Mouse (Mus musculus): Measurements from ENCODE around the gene Hdac7.

- TF ChIP-seq NELFE (IDR thresholded peaks at IDR 0.05; ENCODE audit: low read depth, low read length) = no peak
- TF ChIP-seq EP300 (IDR thresholded peaks at IDR 0.05; ENCODE audit: low read length) = no peak
- TF ChIP-seq CTCF (conservative IDR thresholded peaks at IDR 0.05 in 1 of 2, IDR thresholded peaks at IDR 0.05 in 1 of 2; ENCODE audit: low read depth in 2 of 2, low read length in 2 of 2) = no peak
- no peak for TF ChIP-seq ELF1 (IDR thresholded peaks at IDR 0.05; ENCODE audit: low read depth, low read length)
- TF ChIP-seq HCFC1 (IDR thresholded peaks at IDR 0.05; ENCODE audit: low read depth, low read length) = no peak
- no peak for TF ChIP-seq POLR2AphosphoS2 (IDR thresholded peaks at IDR 0.05; ENCODE audit: low read depth, low read length)
- TF ChIP-seq E2F4 (IDR thresholded peaks at IDR 0.05; ENCODE audit: insufficient replicate concordance, low read depth, low read length) = no peak
- no peak for TF ChIP-seq MAX (IDR thresholded peaks at IDR 0.05; ENCODE audit: low read length)
- TF ChIP-seq MYC (IDR thresholded peaks at IDR 0.05; ENCODE audit: low read depth, low read length) = no peak
- TF ChIP-seq ZC3H11A (IDR thresholded peaks at IDR 0.05; ENCODE audit: low read depth, low read length) = no peak
- TF ChIP-seq CHD2 (IDR thresholded peaks at IDR 0.05; ENCODE audit: low read length) = no peak
Measured at GRCm38 (mm10) chr15:97812126-97812525, 32.2 kb downstream of the Hdac7 start.

All from CH12.LX (cell line).